Mouse (Mus musculus) hindbrain, postnatal 0 days (tissue): ENCODE measurements around the gene Cpne9. TPM values are rescaled to one million over a fixed set of nuclear protein-coding genes. Genes with fewer than 3 reads are reported as not detected.
"Not testable (repeated sequence)": the region's sequence is repeated elsewhere in the genome, so short reads cannot be mapped to it uniquely, and the experiment has no call there.

Experiments
- ATAC-seq: fragments of 200-750 bp; cut with Nextera tagmentation; 2 replicates; pipeline ENCODE4 v1.8.0; 2017; ENCODE audit warnings: mild to moderate bottlenecking, moderate TSS enrichment, moderate library complexity
- DNase-seq: peaks from one replicate; pipeline ENCODE4 v3.0.0-alpha.2; 2015; ENCODE audit warnings: low spot score
- H3K27ac ChIP-seq: fragments of 300-500 bp; sonication (generic); 2 replicates; pipeline ENCODE4 v1.5.1; 2014; ENCODE audit warnings: mild to moderate bottlenecking
- H3K27me3 ChIP-seq: fragments of 300-500 bp; sonication (generic); 2 replicates; pipeline ENCODE4 v1.6.1; 2014; ENCODE audit warnings: low read length, mixed read lengths; ENCODE audit not compliant: insufficient read depth
- H3K36me3 ChIP-seq: fragments of 300-500 bp; sonication (generic); 2 replicates; pipeline ENCODE4 v1.6.1; 2014; ENCODE audit warnings: low read length, mixed read lengths; ENCODE audit not compliant: insufficient read depth
- H3K4me1 ChIP-seq: fragments of 300-500 bp; sonication (generic); 2 replicates; pipeline ENCODE4 v1.6.1; 2014; ENCODE audit warnings: antibody characterized with exemption, low read length, mixed read lengths; ENCODE audit not compliant: insufficient read depth
- H3K4me2 ChIP-seq: fragments of 300-500 bp; sonication (generic); 2 replicates; pipeline ENCODE4 v1.6.1; 2014; ENCODE audit warnings: low read depth, mild to moderate bottlenecking, low read length, moderate library complexity, mixed read lengths
- H3K4me3 ChIP-seq: fragments of 300-500 bp; sonication (generic); 2 replicates; pipeline ENCODE4 v1.5.1; 2014; ENCODE audit warnings: low read length
- H3K9ac ChIP-seq: fragments of 300-500 bp; sonication (generic); replicated peaks from 2 replicates; pipeline ENCODE4 v1.6.1; 2014; ENCODE audit warnings: mild to moderate bottlenecking, low read length, moderate library complexity, mixed read lengths
- H3K9me3 ChIP-seq: fragments of 300-500 bp; sonication (generic); 2 replicates; pipeline ENCODE4 v1.6.1; 2016; ENCODE audit warnings: low read length, mixed read lengths
- CTCF ChIP-seq: IDR thresholded peaks from 2 replicates; pipeline ENCODE4 v1.5.1; 2016; ENCODE audit warnings: antibody characterized with exemption, control low read depth, low read depth
- WGBS: fragments of 180-500 bp; shearing (Covaris S2); extraction: QIAGEN DNeasy Blood & Tissue Kit; methylation state at CpG from one replicate; pipeline ENCODE4 v1.1.7; 2014; 5-methylcytosine and 5-hydroxymethylcytosine counted together
- polyA plus RNA-seq: library from polyadenylated mRNA; unstranded; fragments of >200 nt; fragmentation: Nextera tagmentation; extraction: Ambion mirVana; gene quantifications from 2 replicates; pipeline ENCODE4 v1.2.1, GENCODE M21; 2015
- total RNA-seq: library from RNA; depleted of rRNA; stranded (reverse); fragments of >200 nt; gene quantifications from 2 replicates; pipeline ENCODE4 v1.2.3, GENCODE M21; 2014

The Cpne9 gene
- total and polyA plus RNA-seq, 2 experiments from 2014 or later, result 16.1 to 16.9 TPM

DNA sequence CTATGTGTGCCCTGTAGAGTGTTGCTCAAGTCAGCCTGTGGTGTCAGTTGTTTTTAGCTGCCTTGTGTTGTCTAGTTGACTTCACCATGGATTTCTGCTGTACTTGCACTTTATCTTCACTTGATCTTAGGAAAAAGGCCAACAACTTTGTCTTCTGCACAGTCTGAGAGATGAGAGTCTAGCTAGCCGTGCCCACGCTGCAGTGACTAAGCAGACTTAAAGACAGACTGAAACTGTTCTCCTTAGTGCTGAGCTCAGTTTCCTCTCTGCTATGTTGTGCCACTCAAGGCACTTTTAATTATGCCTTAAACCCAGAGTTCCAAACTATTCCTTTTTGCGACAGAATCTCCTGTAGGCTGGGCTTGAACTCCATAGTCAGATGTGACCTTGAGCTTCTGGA lies 33.9 kb downstream of the Cpne9 start:
- Histone ChIP-seq H3K27ac (no peak overlapping the region), H3K4me1 (no peaks in the 10 kb centered on the region), H3K9ac (no peak overlapping the region), H3K27me3 (no peaks in the 10 kb centered on the region), H3K36me3 (peaks cover 74% of the 10 kb centered on the region), H3K4me2 (no peak overlapping the region), H3K9me3 (no peaks in the 10 kb centered on the region), H3K4me3 (no peak overlapping the region)
- no peak for TF ChIP-seq CTCF
- 91% methylated on average over 3 of the region's 3 CpGs for WGBS
- ATAC-seq (no peak), DNase-seq (no peak)

DNA sequence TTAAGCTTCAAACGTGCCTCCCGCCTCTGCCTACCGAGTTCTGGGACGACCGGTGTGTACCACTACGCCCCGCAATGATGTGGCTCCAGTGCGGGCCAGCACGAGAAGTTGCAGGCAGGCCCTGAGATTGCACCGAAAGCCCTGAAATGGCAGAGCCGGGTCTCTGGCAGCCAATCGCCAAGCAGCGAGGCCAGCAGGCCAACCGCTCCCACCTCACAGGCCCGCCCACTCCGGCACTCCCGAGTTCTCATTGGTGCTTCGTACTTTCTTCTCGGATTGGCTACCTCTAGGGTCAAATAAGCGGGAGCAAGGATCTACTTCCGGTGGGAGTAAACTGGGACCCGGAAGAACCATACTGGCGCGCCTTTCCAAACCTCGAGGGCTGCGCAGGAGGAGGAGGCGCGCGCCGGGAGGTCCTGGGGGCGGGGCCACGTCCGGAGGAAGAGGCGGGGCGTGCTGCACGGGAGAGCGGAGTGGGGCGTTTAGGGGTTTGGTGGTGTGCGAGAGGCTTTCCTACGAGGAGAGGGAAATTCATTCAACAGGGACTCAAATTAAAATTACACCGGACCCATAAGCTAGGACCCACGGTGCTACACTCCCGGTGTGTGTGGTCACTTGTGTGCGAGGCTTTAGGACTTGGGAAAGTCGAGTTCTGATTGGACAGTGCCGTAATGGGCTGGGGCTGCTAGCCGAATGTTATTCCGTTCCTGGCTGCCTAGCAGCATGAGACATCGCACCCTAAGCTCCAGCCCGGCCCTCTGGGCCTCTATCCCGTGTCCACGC lies 44.6 kb downstream of the Cpne9 start, which contains the start of gene Ogg1:
Gene Ogg1, plus strand, starts transcription at position 440 of the 783 bp plus-strand sequence.
- ATAC-seq (peak; percentile 99), DNase-seq (peak; percentile 98)
- no peak for TF ChIP-seq CTCF
- Histone ChIP-seq H3K9me3 (no peaks in the 10 kb centered on the region), H3K4me1 (peaks cover 4% of the 10 kb centered on the region; the same call in 1 of the 2 replicates), H3K27me3 (no peaks in the 10 kb centered on the region), H3K4me3 (peak within 1 kb of the TSS; percentile 54), H3K9ac (peak within 1 kb of the TSS; percentile 74), H3K27ac (peak within 1 kb of the TSS; percentile 90), H3K4me2 (peak within 1 kb of the TSS; percentile 87), H3K36me3 (peaks cover 36% of the 10 kb centered on the region)
- under 1% methylated on average over 52 of the region's 52 CpGs for WGBS

DNA sequence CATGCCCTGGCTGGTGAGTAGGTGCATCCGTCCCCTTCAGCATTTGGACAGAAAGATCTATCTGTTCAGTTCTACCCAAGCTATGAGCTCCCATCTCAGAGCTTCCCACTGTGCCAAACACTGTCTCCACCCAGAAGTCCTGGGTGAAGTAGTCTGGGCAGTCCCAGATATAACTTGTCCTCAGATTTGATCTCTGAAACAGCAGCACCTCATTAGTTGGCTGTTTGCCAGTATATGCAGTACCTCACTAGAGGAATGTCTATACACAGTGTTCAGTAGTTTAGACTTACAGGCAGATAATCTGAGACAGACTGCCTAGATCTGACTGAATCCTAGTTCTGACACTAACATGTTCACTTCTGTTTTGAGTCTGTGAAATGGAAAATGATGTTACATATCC lies 47.3 kb downstream of the Cpne9 start:
- peaks cover 18% of the 10 kb centered on the region for H3K36me3 ChIP-seq
- no peak for ATAC-seq
- no peak overlapping the region for H3K4me3 ChIP-seq
- no peak overlapping the region for H3K27ac ChIP-seq
- WGBS, result 87% methylated on average over 1 of the region's 1 CpGs
- peaks cover 4% of the 10 kb centered on the region; the same call in 1 of the 2 replicates for H3K4me1 ChIP-seq
- no peak for DNase-seq
- no peak overlapping the region for H3K4me2 ChIP-seq
- no peak overlapping the region for H3K9ac ChIP-seq
- no peaks in the 10 kb centered on the region for H3K9me3 ChIP-seq
- no peaks in the 10 kb centered on the region for H3K27me3 ChIP-seq
- TF ChIP-seq CTCF, result no peak

DNA sequence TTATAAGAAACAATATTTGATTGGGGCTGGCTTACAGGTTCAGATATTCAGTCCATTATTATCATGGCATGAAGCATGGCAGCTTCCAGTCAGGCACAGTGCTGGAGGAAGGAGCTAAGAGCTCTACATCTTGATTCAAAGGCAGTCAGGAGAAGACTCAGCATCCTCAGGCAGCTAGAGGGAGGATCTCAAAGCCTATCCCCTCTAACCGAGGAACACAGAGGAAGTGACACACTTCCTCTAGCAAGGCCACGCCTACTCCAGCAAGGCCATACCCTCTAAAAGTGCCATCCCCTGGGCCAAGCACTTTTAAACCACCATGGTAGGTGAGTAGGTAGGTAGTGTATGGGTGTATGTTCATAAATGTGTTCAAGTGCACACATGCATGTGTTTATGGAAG lies 48.4 kb downstream of the Cpne9 start:
- DNase-seq (no peak), ATAC-seq (no peak)
- Histone ChIP-seq H3K4me2 (no peak overlapping the region), H3K4me1 (peaks cover 4% of the 10 kb centered on the region; the same call in 1 of the 2 replicates), H3K9ac (no peak overlapping the region), H3K27ac (no peak overlapping the region), H3K27me3 (no peaks in the 10 kb centered on the region), H3K4me3 (no peak overlapping the region), H3K9me3 (no peaks in the 10 kb centered on the region), H3K36me3 (peaks cover 17% of the 10 kb centered on the region)
- no peak for TF ChIP-seq CTCF
- WGBS, result 61% methylated on average over 2 of the region's 2 CpGs

DNA sequence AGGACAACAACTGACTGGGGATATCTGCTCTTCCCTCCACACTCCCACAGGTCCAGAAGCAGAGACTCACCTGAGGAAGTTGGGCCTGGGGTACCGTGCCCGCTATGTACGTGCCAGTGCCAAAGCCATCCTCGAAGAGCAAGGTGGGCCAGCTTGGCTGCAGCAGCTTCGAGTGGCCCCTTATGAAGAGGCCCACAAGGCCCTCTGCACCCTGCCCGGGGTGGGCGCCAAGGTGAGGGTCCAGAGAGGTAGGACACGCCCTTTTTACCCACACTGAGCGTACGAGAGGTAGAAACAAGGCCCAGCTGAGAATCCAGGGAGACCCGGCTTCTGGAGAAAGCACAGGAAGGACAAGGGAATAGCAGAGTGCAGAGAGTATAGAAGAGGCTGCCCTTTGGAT lies 49.6 kb downstream of the Cpne9 start:
- DNase-seq (no peak), ATAC-seq (no peak)
- Histone ChIP-seq H3K9me3 (no peaks in the 10 kb centered on the region), H3K36me3 (peaks cover 26% of the 10 kb centered on the region), H3K4me1 (no peaks in the 10 kb centered on the region), H3K27ac (no peak overlapping the region), H3K4me3 (no peak overlapping the region), H3K27me3 (no peaks in the 10 kb centered on the region), H3K4me2 (no peak overlapping the region), H3K9ac (no peak overlapping the region)
- no peak for TF ChIP-seq CTCF
- WGBS, result 93% methylated on average over 11 of the region's 11 CpGs

DNA sequence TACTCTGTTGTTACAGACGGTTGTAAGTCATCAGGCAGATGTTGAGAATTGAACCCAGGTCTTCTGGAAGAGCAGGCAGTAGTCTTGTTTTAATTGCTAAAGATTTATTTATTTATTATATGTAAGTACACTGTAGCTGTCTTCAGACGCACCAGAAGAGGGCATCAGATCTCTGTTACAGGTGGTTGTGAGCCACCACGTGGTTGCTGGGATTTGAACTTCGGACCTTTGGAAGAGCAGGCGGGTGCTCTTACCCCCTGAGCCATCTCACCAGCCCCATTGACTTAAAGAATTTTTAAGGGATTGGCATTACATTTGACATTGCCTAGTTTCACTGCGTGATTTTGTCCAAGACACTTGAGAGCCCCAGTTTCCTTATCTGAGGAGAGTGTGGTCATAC lies 50.6 kb downstream of the Cpne9 start:
- not testable (repeated sequence) for H3K4me1 ChIP-seq, H3K27me3 ChIP-seq, H3K9ac ChIP-seq, ATAC-seq, DNase-seq, H3K4me2 ChIP-seq, H3K9me3 ChIP-seq, H3K4me3 ChIP-seq
- Histone ChIP-seq H3K27ac (peak overlapping the region; percentile 64; the same call in 1 of the 2 replicates), H3K36me3 (peaks cover 26% of the 10 kb centered on the region)
- peak; percentile 11; the same call in 1 of the 2 replicates for TF ChIP-seq CTCF
- WGBS, result 73% methylated on average over 6 of the region's 6 CpGs
